Mouse (Mus musculus) heart, embryonic 14.5 days (tissue): Measurements from ENCODE around the gene Olfr307. TPM values are rescaled to one million over a fixed set of nuclear protein-coding genes. Genes with fewer than 3 reads are reported as not detected.
"Not testable (repeated sequence)": the region's sequence is repeated elsewhere in the genome, so short reads cannot be mapped to it uniquely, and the experiment has no call there.

Source experiments
- ATAC-seq: fragments of 200-750 bp; cut with Nextera tagmentation; 2 replicates; pipeline ENCODE4 v1.8.0; 2017; ENCODE audit warnings: low read depth, moderate TSS enrichment; ENCODE audit not compliant: insufficient number of reproducible peaks, insufficient read depth, low FRiP score
- H3K27ac ChIP-seq, 2 experiments: fragments of 200-500 bp in 1 of 2; fragments of 300-500 bp in 1 of 2; sonication (generic) in 1 of 2; replicated peaks in 1 of 2; 2 replicates each; pipeline ENCODE4 v1.5.1; 2012 to 2014; ENCODE audit warnings: low read depth in 2 of 2, low read length in 2 of 2, control low read depth in 1 of 2, mild to moderate bottlenecking in 1 of 2, mixed read lengths in 1 of 2; ENCODE audit not compliant: control insufficient read depth in 1 of 2, insufficient read depth in 1 of 2
- H3K27me3 ChIP-seq: fragments of 300-500 bp; sonication (generic); 2 replicates; pipeline ENCODE4 v1.6.1; 2014; ENCODE audit warnings: mild to moderate bottlenecking, low read length, control low read depth; ENCODE audit not compliant: control insufficient read depth, insufficient read depth
- H3K36me3 ChIP-seq: fragments of 300-500 bp; sonication (generic); 2 replicates; pipeline ENCODE4 v1.6.1; 2014; ENCODE audit warnings: mild to moderate bottlenecking, control low read depth, low read length, mixed read lengths; ENCODE audit not compliant: control insufficient read depth, insufficient read depth
- H3K4me1 ChIP-seq, 2 experiments: fragments of 200-500 bp in 1 of 2; fragments of 300-500 bp in 1 of 2; sonication (generic) in 1 of 2; 2 replicates each; pipeline ENCODE4 v1.6.1; 2012 to 2014; ENCODE audit warnings: low read length in 2 of 2, control low read depth in 1 of 2, mixed read lengths in 1 of 2; ENCODE audit not compliant: control insufficient read depth in 2 of 2, insufficient read depth in 2 of 2
- H3K4me2 ChIP-seq: fragments of 300-500 bp; sonication (generic); 2 replicates; pipeline ENCODE4 v1.6.1; 2014; ENCODE audit warnings: mild to moderate bottlenecking, low read length
- H3K4me3 ChIP-seq, 2 experiments: fragments of 200-500 bp in 1 of 2; fragments of 300-500 bp in 1 of 2; sonication (generic) in 1 of 2; 2 replicates each; pipeline ENCODE4 v1.5.1; 2012 to 2014; ENCODE audit warnings: low read length in 2 of 2, mild to moderate bottlenecking in 2 of 2, control low read depth in 1 of 2, low read depth in 1 of 2, moderate library complexity in 1 of 2; ENCODE audit not compliant: control insufficient read depth in 1 of 2, insufficient read depth in 1 of 2
- H3K9ac ChIP-seq: fragments of 300-500 bp; sonication (generic); 2 replicates; pipeline ENCODE4 v1.6.1; 2014; ENCODE audit warnings: mild to moderate bottlenecking, low read length
- H3K9me3 ChIP-seq: fragments of 300-500 bp; sonication (generic); 2 replicates; pipeline ENCODE4 v1.6.1; 2016; ENCODE audit warnings: low read length, control low read depth; ENCODE audit not compliant: control insufficient read depth
- WGBS: fragments of 180-500 bp; shearing (Covaris S2); extraction: QIAGEN DNeasy Blood & Tissue Kit; methylation state at CpG from one replicate; pipeline ENCODE4 v1.1.7; 2014; 5-methylcytosine and 5-hydroxymethylcytosine counted together
- polyA plus RNA-seq: library from polyadenylated mRNA; unstranded; fragments of >200 nt; fragmentation: Nextera tagmentation; extraction: Ambion mirVana; gene quantifications from 2 replicates; pipeline ENCODE4 v1.2.1, GENCODE M21; 2014

The Olfr307 gene
- not detected in 2 replicates for polyA plus RNA-seq

- no peak within 1 kb of the TSS for H3K4me3 ChIP-seq
- no peaks in the 10 kb centered on the region for H3K36me3 ChIP-seq
- H3K27me3 ChIP-seq = no peaks in the 10 kb centered on the region
- H3K9me3 ChIP-seq = no peaks in the 10 kb centered on the region
- 52% methylated on average over 1 of the region's 1 CpGs for WGBS
- H3K4me2 ChIP-seq = no peak within 1 kb of the TSS
- no peak within 1 kb of the TSS for H3K9ac ChIP-seq
- no peak within 1 kb of the TSS for H3K27ac ChIP-seq
- H3K4me1 ChIP-seq = no peaks in the 10 kb centered on the region
- ATAC-seq = no peak
Measured at GRCm38 (mm10) chr7:86337486-86337885, at the start of gene Olfr307. TSS of gene Olfr307 (minus strand) at chr7:86337586.

DNA sequence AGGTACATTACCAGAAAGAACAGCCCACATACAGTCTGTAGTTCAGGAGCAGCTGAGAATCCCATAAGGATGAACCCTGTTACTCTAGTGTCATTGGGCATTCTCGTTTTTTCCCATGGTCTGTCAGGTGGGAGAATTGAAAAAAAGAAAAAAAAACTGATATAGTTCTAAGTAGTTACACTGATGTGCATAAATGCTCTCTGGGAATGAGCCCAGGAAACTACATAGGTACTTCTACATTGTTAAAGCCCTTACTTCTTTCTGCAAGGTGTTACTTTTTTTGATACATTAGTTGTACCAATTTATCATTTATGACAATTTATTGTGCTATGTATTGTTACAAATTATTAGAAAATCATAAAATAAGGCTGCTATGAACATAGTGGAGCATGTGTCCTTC, 49.2 kb upstream of the Olfr307 start, which contains the start of gene Olfr304:
Gene Olfr304, minus strand, starts transcription at position 101 of the 400 bp plus-strand sequence.
- Histone ChIP-seq H3K4me1 (no peaks in the 10 kb centered on the region), H3K9ac (no peak within 1 kb of the TSS), H3K27me3 (no peaks in the 10 kb centered on the region), H3K27ac (no peak within 1 kb of the TSS), H3K9me3 (no peaks in the 10 kb centered on the region), H3K4me2 (no peak within 1 kb of the TSS), H3K4me3 (no peak within 1 kb of the TSS), H3K36me3 (no peaks in the 10 kb centered on the region)
- no peak for ATAC-seq
- 50% methylated on average over 1 of the region's 1 CpGs for WGBS

- ATAC-seq = no peak
- WGBS = 65% methylated on average over 3 of the region's 3 CpGs
- no peak overlapping the region for H3K9ac ChIP-seq
- H3K4me2 ChIP-seq = no peak overlapping the region
- H3K4me1 ChIP-seq = no peaks in the 10 kb centered on the region
- H3K36me3 ChIP-seq = no peaks in the 10 kb centered on the region
- no peak overlapping the region for H3K27ac ChIP-seq
- H3K27me3 ChIP-seq = no peaks in the 10 kb centered on the region
- no peak overlapping the region for H3K4me3 ChIP-seq
- no peaks in the 10 kb centered on the region for H3K9me3 ChIP-seq
Measured at GRCm38 (mm10) chr7:86385769-86386168, 48.4 kb upstream of the Olfr307 start.

GRCm38 (mm10) chr7:86366828-86367227, 29.4 kb upstream of the Olfr307 start, which contains the start of gene Olfr305:
TSS of gene Olfr305 (minus strand) at chr7:86366928.
- H3K9me3 ChIP-seq = no peaks in the 10 kb centered on the region
- no peak within 1 kb of the TSS for H3K9ac ChIP-seq
- WGBS = 73% methylated on average over 1 of the region's 1 CpGs
- no peak for ATAC-seq
- H3K27me3 ChIP-seq = no peaks in the 10 kb centered on the region
- H3K27ac ChIP-seq = no peak within 1 kb of the TSS
- H3K4me2 ChIP-seq = no peak within 1 kb of the TSS
- no peaks in the 10 kb centered on the region for H3K4me1 ChIP-seq
- H3K36me3 ChIP-seq = no peaks in the 10 kb centered on the region
- no peak within 1 kb of the TSS for H3K4me3 ChIP-seq

GRCm38 (mm10) chr7:86346296-86346695, 8.9 kb upstream of the Olfr307 start:
- WGBS = 90% methylated on average over 9 of the region's 9 CpGs

DNA sequence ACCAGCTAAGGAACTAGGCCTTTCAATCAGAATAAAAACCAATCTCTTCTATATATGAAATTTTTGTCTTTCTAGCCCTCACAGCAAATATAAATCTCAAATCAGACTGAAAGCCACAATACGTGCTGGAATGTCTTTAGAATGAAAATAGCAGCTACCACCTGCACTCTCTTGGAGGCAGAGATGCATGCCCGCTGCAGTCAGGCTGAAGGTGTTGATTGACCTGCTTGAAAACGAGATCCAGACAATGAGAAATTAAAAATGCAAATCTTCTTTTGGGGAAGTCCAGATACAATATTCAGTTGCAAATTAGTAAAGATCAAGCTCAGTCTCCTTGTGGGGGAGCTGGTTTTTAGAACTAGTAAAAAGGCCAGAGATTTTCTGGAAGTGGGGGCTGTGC, 6.9 kb upstream of the Olfr307 start:
- Histone ChIP-seq H3K27ac (no peak overlapping the region), H3K9me3 (no peaks in the 10 kb centered on the region), H3K27me3 (no peaks in the 10 kb centered on the region), H3K4me1 (no peaks in the 10 kb centered on the region), H3K9ac (no peak overlapping the region), H3K36me3 (no peaks in the 10 kb centered on the region), H3K4me2 (no peak overlapping the region), H3K4me3 (no peak overlapping the region)
- 71% methylated on average over 3 of the region's 3 CpGs for WGBS
- no peak for ATAC-seq

More at GRCm38 (mm10) chr7:86346296-86346695, 8.9 kb upstream of the Olfr307 start:
- H3K4me3 ChIP-seq, ATAC-seq, H3K36me3 ChIP-seq, H3K9ac ChIP-seq, H3K4me1 ChIP-seq, H3K27ac ChIP-seq, H3K4me2 ChIP-seq, H3K27me3 ChIP-seq, H3K9me3 ChIP-seq: not testable (repeated sequence)

DNA sequence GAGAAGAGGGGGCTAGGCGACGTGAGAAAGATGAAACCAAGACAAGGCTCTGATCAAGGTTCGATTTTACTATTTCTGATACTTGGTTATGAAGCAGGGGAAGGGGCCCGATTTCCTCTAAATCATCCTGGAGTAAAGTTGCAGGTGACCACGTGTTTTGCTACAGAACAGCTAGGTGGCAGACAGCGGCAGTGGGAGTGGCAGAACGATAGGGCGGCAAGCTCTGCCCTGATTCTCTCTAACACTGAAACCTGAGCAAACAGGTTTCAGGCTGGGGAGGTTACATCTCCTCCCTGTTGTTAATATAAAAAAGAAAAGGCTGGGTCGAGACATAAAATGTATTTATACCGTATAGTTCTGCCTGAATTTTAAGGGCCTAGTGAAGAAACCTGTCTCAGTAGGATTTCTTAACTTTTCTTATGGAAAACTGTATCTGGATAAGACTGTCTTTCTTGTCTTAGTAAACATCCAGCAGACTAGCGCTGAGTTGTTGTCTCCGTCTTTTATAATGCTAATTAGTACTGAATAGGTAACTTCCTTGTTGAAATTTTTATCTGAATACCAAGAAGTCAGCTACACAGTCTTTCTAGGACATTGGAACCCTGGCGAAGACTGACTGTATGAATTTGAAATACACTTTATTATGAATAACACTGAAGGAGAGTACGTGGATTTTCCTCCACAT, 5.6 kb upstream of the Olfr307 start:
- no peak overlapping the region for H3K9ac ChIP-seq
- 70% methylated on average over 14 of the region's 14 CpGs for WGBS

GRCm38 (mm10) chr7:86325530-86325929, 11.9 kb downstream of the Olfr307 start, which contains the start of gene Olfr308:
TSS of gene Olfr308 (minus strand) at chr7:86325630.
- H3K4me2 ChIP-seq = no peak within 1 kb of the TSS
- H3K9me3 ChIP-seq = no peaks in the 10 kb centered on the region
- no peaks in the 10 kb centered on the region for H3K4me1 ChIP-seq
- no peak for ATAC-seq
- no peaks in the 10 kb centered on the region for H3K36me3 ChIP-seq
- H3K4me3 ChIP-seq = no peak within 1 kb of the TSS
- H3K27me3 ChIP-seq = no peaks in the 10 kb centered on the region
- no peak within 1 kb of the TSS for H3K27ac ChIP-seq
- H3K9ac ChIP-seq = no peak within 1 kb of the TSS

More for the DNA sequence above, 5.6 kb upstream of the Olfr307 start:
- no peaks in the 10 kb centered on the region for H3K27me3 ChIP-seq
- ATAC-seq = no peak
- H3K4me3 ChIP-seq = no peak overlapping the region
- H3K36me3 ChIP-seq = no peaks in the 10 kb centered on the region
- H3K4me1 ChIP-seq = no peaks in the 10 kb centered on the region
- H3K4me2 ChIP-seq = no peak overlapping the region
- no peaks in the 10 kb centered on the region for H3K9me3 ChIP-seq
- no peak overlapping the region for H3K27ac ChIP-seq
